Mouse (Mus musculus) intestine, embryonic 16.5 days (tissue): ENCODE data around the gene Fnip2. TPM values are rescaled to one million over a fixed set of nuclear protein-coding genes. Genes with fewer than 3 reads are reported as not detected.

Experiments used
- ATAC-seq: fragments of 200-750 bp; cut with Nextera tagmentation; 2 replicates; pipeline ENCODE4 v1.8.0; 2017; ENCODE audit warnings: moderate TSS enrichment, moderate library complexity
- H3K27ac ChIP-seq: fragments of 300-500 bp; sonication (generic); 2 replicates; pipeline ENCODE4 v1.5.1; 2014; ENCODE audit warnings: mild to moderate bottlenecking, low read length
- H3K27me3 ChIP-seq: fragments of 300-500 bp; sonication (generic); replicated peaks from 2 replicates; pipeline ENCODE4 v1.6.1; 2014; ENCODE audit warnings: low read length, control low read depth, mixed read lengths; ENCODE audit not compliant: control insufficient read depth, insufficient read depth
- H3K36me3 ChIP-seq: fragments of 300-500 bp; sonication (generic); 2 replicates; pipeline ENCODE4 v1.6.1; 2014; ENCODE audit warnings: low read length, control low read depth; ENCODE audit not compliant: control insufficient read depth, insufficient read depth
- H3K4me1 ChIP-seq: fragments of 300-500 bp; sonication (generic); 2 replicates; pipeline ENCODE4 v1.6.1; 2014; ENCODE audit warnings: low read length, control low read depth, mixed read lengths; ENCODE audit not compliant: control insufficient read depth, insufficient read depth
- H3K4me2 ChIP-seq: fragments of 300-500 bp; sonication (generic); 2 replicates; pipeline ENCODE4 v1.6.1; 2014; ENCODE audit warnings: low read depth, low read length, control low read depth
- H3K4me3 ChIP-seq: fragments of 300-500 bp; sonication (generic); 2 replicates; pipeline ENCODE4 v1.5.1; 2014; ENCODE audit warnings: mild to moderate bottlenecking, low read length
- H3K9ac ChIP-seq: fragments of 300-500 bp; sonication (generic); 2 replicates; pipeline ENCODE4 v1.6.1; 2014; ENCODE audit warnings: low read depth, low read length
- H3K9me3 ChIP-seq: fragments of 300-500 bp; sonication (generic); 2 replicates; pipeline ENCODE4 v1.6.1; 2016; ENCODE audit warnings: low read length, control low read depth; ENCODE audit not compliant: control insufficient read depth
- WGBS: fragments of 180-500 bp; shearing (Covaris S2); extraction: QIAGEN DNeasy Blood & Tissue Kit; methylation state at CpG from one replicate; pipeline ENCODE4 v1.1.7; 2014; 5-methylcytosine and 5-hydroxymethylcytosine counted together
- polyA plus RNA-seq: library from polyadenylated mRNA; unstranded; fragments of >200 nt; fragmentation: Nextera tagmentation; extraction: Ambion mirVana; gene quantifications from 2 replicates; pipeline ENCODE4 v1.2.1, GENCODE M21; 2015

The Fnip2 gene
- polyA plus RNA-seq, 1 experiment from 2014 or later = 2.4 TPM

DNA sequence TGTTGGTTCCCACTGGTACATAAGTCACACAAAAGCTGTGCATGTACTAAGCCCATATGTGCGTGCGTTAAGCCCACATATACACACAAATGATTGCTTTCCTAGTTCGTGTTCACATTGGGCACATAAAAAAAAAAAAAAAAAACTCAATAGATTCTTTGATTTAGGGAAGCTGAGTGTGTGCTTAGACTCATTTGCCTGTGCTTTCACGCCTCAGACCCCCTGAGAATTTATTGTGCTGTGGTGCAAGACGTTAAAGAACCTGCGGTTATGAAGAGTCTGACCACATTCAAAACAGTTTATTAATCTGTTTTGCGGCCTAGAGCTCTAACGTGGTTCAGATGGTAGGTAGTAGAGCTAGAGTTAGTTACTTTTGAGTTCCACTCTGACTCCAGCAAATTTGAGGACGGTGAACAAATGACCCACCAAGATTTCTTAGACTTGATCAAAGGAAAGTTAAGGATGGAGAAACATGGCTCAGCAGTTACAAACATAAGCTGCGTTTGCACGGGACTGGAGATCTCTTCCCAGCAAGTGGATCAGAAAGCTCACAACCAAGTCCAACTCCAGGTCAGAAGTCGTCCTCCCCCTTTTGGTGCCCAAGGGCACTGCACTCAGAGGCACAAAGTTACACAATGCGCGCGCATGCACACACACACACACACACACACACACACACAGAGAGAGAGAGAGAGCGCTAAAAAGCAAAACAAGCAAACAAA is 1.2 kb upstream of the Fnip2 start:
- 0 out of 2 replicates have a peak overlapping the region, but pooled peaks have one; percentile 86 for H3K9ac ChIP-seq
- peaks cover 11% of the 10 kb centered on the region; the same call in 1 of the 2 replicates for H3K4me1 ChIP-seq
- H3K27me3 ChIP-seq = no peaks in the 10 kb centered on the region
- peak overlapping the region; percentile 96; the same call in 1 of the 2 replicates for H3K4me2 ChIP-seq
- no peaks in the 10 kb centered on the region for H3K36me3 ChIP-seq
- peak overlapping the region; percentile 89; the same call in 1 of the 2 replicates for H3K4me3 ChIP-seq
- ATAC-seq = no peak
- H3K27ac ChIP-seq = peak overlapping the region; percentile 60
- H3K9me3 ChIP-seq = no peaks in the 10 kb centered on the region
- 89% methylated on average over 16 of the region's 16 CpGs for WGBS

DNA sequence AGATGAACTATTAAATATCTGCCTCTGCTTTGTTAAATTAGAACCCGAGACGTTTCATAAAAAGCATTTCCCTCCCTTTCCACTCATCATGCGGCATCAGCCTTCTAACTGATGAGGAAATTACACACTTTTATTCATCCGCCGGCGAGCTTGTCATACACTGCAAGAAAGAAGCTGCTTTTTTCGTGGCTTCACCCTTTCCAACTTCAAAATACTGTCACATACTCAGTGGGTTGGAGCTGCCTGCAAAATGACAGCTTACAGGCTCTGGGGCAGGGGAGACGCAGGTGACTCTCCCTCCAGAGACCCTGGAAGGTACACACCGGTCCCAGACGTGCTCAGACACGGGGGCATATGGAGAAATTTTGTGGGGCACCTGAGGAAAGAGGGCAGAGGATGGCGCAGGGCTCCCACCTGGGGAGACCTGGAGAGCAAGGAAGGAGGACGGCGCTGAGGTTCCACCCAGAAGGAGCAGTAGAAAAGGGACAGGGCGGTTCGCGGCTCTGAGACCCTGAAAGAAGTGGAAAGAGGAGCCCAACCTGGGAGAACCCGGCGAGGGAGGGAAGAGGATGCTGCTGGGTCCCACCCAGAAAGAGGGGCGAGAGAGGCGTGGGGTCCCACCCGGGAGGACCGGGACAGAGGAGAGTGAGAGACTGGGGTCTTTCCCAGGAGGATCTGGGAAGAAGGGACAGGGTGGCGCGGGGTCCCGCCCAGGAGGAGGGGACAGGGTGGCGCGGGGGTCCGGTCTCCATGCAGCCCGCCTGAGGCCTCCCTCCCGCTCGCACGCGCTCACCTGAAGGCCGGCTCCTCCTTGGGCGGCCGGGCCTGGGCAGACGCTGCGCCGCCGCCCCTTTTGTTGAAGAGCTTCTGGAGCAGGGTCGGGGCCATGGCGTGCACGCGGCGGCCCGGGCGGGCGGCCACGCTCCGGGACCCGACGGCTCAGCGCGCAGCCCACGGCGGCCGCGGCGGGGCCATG is 592 bp downstream of the Fnip2 start:
- Histone ChIP-seq H3K9me3 (no peaks in the 10 kb centered on the region), H3K36me3 (no peaks in the 10 kb centered on the region), H3K4me2 (peak overlapping the region; percentile 96), H3K27me3 (no peaks in the 10 kb centered on the region), H3K27ac (peak overlapping the region; percentile 80), H3K4me3 (peak overlapping the region; percentile 89), H3K4me1 (peaks cover 11% of the 10 kb centered on the region; the same call in 1 of the 2 replicates), H3K9ac (peak overlapping the region; percentile 86)
- ATAC-seq = peak; percentile 65
- 2% methylated on average over 59 of the region's 60 CpGs for WGBS

DNA sequence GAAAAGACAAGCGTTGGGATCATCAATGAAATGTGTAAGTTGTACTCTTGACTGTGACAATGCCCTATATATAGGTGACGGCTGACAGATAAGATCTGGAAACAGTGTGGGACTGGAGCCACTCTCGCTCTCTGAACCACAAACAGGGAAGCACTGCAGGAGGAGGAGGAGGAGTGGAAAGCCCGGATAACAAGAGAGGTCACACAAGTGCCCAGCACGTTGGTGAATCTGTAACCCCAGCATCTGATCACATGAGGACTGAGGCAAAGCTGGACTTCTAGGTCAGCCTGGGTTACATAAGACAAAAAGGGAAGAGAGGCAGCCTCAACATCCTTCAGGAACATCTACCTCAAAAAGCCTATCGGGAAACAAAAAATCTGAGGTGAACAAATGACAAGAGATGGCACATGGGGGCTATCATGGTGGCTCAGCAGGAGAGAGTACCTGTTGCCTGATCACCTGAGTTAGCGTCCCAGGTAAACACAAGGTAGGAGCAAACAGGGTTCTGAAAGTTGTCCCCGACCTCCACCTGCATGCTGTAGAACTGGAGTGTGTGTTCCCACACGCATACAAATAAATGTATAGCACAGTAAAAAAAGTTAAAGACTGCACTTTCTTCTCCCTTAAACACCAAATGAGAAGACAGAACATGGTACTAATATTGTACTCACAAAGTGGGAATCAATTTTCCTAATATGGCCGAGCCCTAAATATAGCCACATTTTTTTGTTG is 2.6 kb downstream of the Fnip2 start:
- no peaks in the 10 kb centered on the region for H3K9me3 ChIP-seq
- H3K4me3 ChIP-seq = no peak overlapping the region
- no peak overlapping the region for H3K27ac ChIP-seq
- H3K4me2 ChIP-seq = no peak overlapping the region
- no peaks in the 10 kb centered on the region for H3K27me3 ChIP-seq
- ATAC-seq = no peak
- peaks cover 11% of the 10 kb centered on the region; the same call in 1 of the 2 replicates for H3K4me1 ChIP-seq
- H3K9ac ChIP-seq = 0 out of 2 replicates have a peak overlapping the region, but pooled peaks have one; percentile 29
- 77% methylated on average over 10 of the region's 10 CpGs for WGBS
- H3K36me3 ChIP-seq = no peaks in the 10 kb centered on the region

DNA sequence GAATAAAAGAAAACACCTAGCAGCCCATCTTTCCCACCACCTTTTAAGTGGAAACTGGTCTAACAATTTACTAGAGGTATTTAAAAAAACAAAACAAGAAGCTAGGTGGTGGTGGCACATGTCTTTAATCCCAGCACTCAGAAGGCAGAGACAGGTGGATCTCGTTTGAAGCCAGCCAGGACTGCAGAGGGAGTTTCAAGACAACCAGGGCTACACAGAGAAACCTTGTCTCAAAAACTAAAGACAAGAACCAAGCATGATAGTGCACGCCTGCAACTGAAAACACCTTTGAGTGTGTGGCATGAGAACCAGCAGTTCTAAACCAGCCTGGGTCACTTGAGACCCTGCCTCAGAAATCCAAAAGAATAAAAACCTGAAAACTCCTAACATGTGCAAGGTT is 4.1 kb downstream of the Fnip2 start:
- Histone ChIP-seq H3K27ac (no peak overlapping the region), H3K36me3 (no peaks in the 10 kb centered on the region), H3K27me3 (no peaks in the 10 kb centered on the region), H3K9ac (no peak overlapping the region), H3K4me2 (no peak overlapping the region), H3K4me3 (no peak overlapping the region), H3K9me3 (no peaks in the 10 kb centered on the region), H3K4me1 (peaks cover 21% of the 10 kb centered on the region)
- WGBS = 80% methylated on average over 2 of the region's 2 CpGs
- ATAC-seq = no peak

GRCm38 (mm10) chr3:79561784-79562715 is 5.5 kb downstream of the Fnip2 start:
- no peak overlapping the region for H3K4me2 ChIP-seq
- H3K9ac ChIP-seq = no peak overlapping the region
- H3K4me1 ChIP-seq = peaks cover 21% of the 10 kb centered on the region
- no peak overlapping the region for H3K27ac ChIP-seq
- 85% methylated on average over 10 of the region's 10 CpGs for WGBS
- H3K4me3 ChIP-seq = no peak overlapping the region
- ATAC-seq = no peak
- H3K36me3 ChIP-seq = no peaks in the 10 kb centered on the region
- no peaks in the 10 kb centered on the region for H3K9me3 ChIP-seq
- H3K27me3 ChIP-seq = no peaks in the 10 kb centered on the region

DNA sequence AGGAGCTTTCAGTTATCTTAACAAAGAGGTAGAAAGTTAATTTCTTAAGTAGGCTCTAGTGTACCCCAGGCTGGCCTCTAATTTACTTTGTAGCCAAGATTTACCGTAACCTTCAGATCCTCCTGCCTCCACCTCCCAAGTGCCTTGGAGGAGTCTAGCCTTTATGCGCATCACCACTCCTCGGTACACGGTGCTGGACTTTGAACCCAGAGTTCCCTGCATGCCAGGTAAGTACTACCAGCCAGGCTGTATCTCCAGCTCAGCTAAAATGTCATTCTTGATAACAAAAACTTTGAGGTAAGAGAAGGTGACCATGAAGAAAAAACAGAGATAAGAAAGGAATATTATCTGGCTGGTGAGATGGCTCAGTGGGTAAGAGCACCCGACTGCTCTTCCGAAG is 7.0 kb downstream of the Fnip2 start:
- WGBS = 80% methylated on average over 6 of the region's 6 CpGs
- Histone ChIP-seq H3K9ac (no peak overlapping the region), H3K4me2 (no peak overlapping the region), H3K27ac (no peak overlapping the region), H3K4me1 (peaks cover 15% of the 10 kb centered on the region), H3K27me3 (no peaks in the 10 kb centered on the region), H3K4me3 (no peak overlapping the region), H3K9me3 (no peaks in the 10 kb centered on the region), H3K36me3 (no peaks in the 10 kb centered on the region)
- peak; percentile 67 for ATAC-seq

GRCm38 (mm10) chr3:79559773-79560045 is 7.9 kb downstream of the Fnip2 start:
- no peak overlapping the region for H3K4me3 ChIP-seq
- H3K9ac ChIP-seq = no peak overlapping the region
- H3K36me3 ChIP-seq = no peaks in the 10 kb centered on the region
- ATAC-seq = no peak
- H3K27me3 ChIP-seq = no peaks in the 10 kb centered on the region
- peaks cover 10% of the 10 kb centered on the region for H3K4me1 ChIP-seq
- no peak overlapping the region for H3K4me2 ChIP-seq
- peak overlapping the region; percentile 30; the same call in 1 of the 2 replicates for H3K27ac ChIP-seq
- WGBS = 67% methylated on average over 5 of the region's 5 CpGs
- H3K9me3 ChIP-seq = no peaks in the 10 kb centered on the region

DNA sequence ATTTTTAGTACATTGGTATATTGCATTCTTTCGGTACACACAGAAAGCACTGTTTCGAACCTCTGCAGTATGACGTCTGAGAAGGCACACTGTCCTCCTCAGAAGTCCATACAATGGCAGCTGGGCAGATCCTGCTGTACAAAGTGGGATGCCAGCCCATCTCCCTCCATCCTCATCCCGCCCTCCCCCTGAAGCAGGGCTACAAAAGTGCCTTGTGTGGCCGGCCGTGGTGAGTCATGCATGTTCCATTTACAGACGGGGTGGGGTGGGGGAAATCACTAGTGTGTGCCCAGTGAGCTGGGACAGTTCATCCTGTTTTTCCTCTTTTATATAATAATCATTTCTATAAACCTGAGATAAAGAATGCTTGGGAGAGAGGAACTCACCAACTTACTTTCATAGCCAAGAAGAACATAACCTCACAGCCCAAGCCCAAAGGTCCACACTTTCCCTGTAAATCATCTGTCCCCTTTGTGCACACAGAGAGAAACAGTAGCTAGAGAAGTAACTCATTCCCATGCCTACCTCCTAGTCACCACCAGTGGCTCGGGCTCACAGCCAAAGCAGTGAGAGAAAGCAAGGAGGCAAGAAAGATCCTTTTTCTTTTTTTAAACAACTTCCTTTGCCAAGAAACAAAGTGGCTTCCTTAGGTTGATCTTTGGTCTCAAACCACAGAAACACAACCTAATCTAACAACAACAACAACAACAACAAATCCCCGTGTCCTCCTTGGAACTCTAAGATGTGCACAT is 8.4 kb downstream of the Fnip2 start:
- H3K9ac ChIP-seq = no peak overlapping the region
- no peaks in the 10 kb centered on the region for H3K27me3 ChIP-seq
- no peak overlapping the region for H3K4me3 ChIP-seq
- WGBS = 66% methylated on average over 9 of the region's 9 CpGs
- H3K4me2 ChIP-seq = no peak overlapping the region
- no peaks in the 10 kb centered on the region for H3K9me3 ChIP-seq
- peak overlapping the region; percentile 30; the same call in 1 of the 2 replicates for H3K27ac ChIP-seq
- H3K4me1 ChIP-seq = peaks cover 10% of the 10 kb centered on the region
- H3K36me3 ChIP-seq = no peaks in the 10 kb centered on the region
- peak; percentile 68 for ATAC-seq
